Mouse (Mus musculus) neural tube, embryonic 13.5 days (tissue): ENCODE measurements around the gene Myl9. TPM values are rescaled to one million over a fixed set of nuclear protein-coding genes. Genes with fewer than 3 reads are reported as not detected.

ENCODE experiments used
- ATAC-seq: fragments of 200-750 bp; cut with Nextera tagmentation; 2 replicates; pipeline ENCODE4 v1.8.0; 2017; ENCODE audit warnings: low read depth, mild to moderate bottlenecking, moderate TSS enrichment, moderate library complexity
- H3K27ac ChIP-seq: fragments of 300-500 bp; sonication (generic); replicated peaks from 2 replicates; pipeline ENCODE4 v1.5.1; 2015; ENCODE audit warnings: moderate library complexity, mild to moderate bottlenecking, inconsistent platforms
- H3K27me3 ChIP-seq: fragments of 300-500 bp; sonication (generic); 2 replicates; pipeline ENCODE4 v1.6.1; 2015; ENCODE audit warnings: mild to moderate bottlenecking, inconsistent platforms
- H3K36me3 ChIP-seq: fragments of 300-500 bp; sonication (generic); 2 replicates; pipeline ENCODE4 v1.6.1; 2015; ENCODE audit warnings: mild to moderate bottlenecking, inconsistent platforms
- H3K4me1 ChIP-seq: fragments of 300-500 bp; sonication (generic); replicated peaks from 2 replicates; pipeline ENCODE4 v1.6.1; 2015; ENCODE audit warnings: inconsistent platforms
- H3K4me2 ChIP-seq: fragments of 300-500 bp; sonication (generic); 2 replicates; pipeline ENCODE4 v1.6.1; 2015; ENCODE audit warnings: inconsistent platforms, mild to moderate bottlenecking, moderate library complexity
- H3K4me3 ChIP-seq: fragments of 300-500 bp; sonication (generic); 2 replicates; pipeline ENCODE4 v1.5.1; 2015; ENCODE audit warnings: mild to moderate bottlenecking, inconsistent platforms
- H3K9ac ChIP-seq: fragments of 300-500 bp; sonication (generic); 2 replicates; pipeline ENCODE4 v1.6.1; 2015; ENCODE audit warnings: moderate library complexity, mild to moderate bottlenecking, inconsistent platforms
- H3K9me3 ChIP-seq: fragments of 300-500 bp; sonication (generic); 2 replicates; pipeline ENCODE4 v1.6.1; 2016; ENCODE audit warnings: inconsistent platforms
- WGBS: fragments of 180-500 bp; shearing (Covaris S2); methylation state at CpG from one replicate; pipeline ENCODE4 v1.1.7; 2015; 5-methylcytosine and 5-hydroxymethylcytosine counted together
- polyA plus RNA-seq: library from polyadenylated mRNA; unstranded; fragments of >200 nt; fragmentation: Nextera tagmentation; extraction: Ambion mirVana; gene quantifications from 2 replicates; pipeline ENCODE4 v1.2.1, GENCODE M21; 2015

The Myl9 gene
- polyA plus RNA-seq, 1 experiment from 2014 or later: 56.0 TPM

DNA sequence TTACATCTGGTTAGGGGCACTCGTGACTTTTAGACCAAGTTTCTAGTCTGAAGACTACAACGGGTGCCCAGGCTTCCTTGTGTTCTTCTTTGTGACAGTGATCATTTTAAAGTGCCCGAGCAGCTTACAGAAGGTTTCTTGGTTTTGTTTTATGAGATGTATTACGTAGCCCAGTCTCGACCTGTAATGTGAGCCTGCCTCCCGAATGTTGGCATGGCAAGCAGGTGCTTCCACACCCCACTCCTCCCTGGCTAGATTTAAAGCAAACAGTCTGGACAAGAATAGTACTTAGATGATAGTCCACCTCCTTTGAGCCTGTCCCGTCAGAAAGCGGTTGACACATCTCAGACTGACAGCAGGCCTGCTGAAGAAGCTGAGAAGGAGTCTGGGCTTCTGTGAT, 9.6 kb upstream of the Myl9 start:
- no peak for ATAC-seq
- Histone ChIP-seq H3K27ac (no peak overlapping the region), H3K27me3 (no peaks in the 10 kb centered on the region), H3K9me3 (no peaks in the 10 kb centered on the region), H3K9ac (no peak overlapping the region), H3K4me1 (peaks cover 12% of the 10 kb centered on the region), H3K36me3 (peaks cover 45% of the 10 kb centered on the region), H3K4me2 (no peak overlapping the region), H3K4me3 (no peak overlapping the region)
- WGBS: 88% methylated on average over 8 of the region's 8 CpGs

DNA sequence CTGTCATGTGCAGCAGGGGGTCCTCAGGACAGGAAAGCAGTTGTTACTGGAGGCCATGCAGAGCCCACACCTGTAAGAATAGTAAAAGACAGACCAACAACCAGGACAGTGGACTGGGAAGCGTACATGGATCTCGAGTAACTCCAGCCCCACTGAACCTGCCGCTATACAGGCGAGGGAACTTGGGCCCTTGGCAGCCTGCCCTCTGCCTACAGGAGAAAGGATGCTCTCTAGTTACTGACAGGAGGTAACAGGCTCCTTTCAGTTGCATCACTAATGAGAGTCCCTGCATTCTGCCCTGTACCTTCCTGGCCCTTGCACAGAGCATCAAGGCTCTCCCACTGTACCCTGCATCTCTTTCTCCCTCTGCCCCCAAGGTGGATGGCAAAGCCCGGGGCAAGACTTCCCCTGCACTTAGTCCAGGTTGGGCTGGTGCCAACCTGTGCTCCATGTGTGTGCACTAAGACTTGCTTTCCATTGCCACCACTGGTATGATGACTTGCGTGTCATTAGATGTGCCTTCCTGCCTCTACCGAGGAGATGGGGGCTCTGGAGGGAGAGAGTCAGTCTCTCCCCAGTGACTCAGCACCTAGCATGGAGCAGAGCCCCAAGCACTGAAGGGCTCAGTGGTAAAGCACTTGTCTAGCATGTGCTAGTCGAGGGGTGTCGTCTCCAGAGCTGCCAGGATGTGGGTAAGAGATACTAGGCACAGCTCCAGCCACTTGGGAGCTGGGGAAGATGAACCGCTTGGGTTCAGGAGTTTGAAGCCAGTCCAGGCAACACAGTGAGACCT, 8.8 kb upstream of the Myl9 start:
- Histone ChIP-seq H3K9me3 (no peaks in the 10 kb centered on the region), H3K4me3 (no peak overlapping the region), H3K27me3 (no peaks in the 10 kb centered on the region), H3K9ac (0 out of 2 replicates have a peak overlapping the region, but pooled peaks have one; percentile 8), H3K4me2 (no peak overlapping the region), H3K27ac (peak overlapping the region; percentile 59; the same call in 1 of the 2 replicates), H3K36me3 (peaks cover 36% of the 10 kb centered on the region), H3K4me1 (peaks cover 12% of the 10 kb centered on the region)
- ATAC-seq: no peak
- 81% methylated on average over 10 of the region's 10 CpGs for WGBS

DNA sequence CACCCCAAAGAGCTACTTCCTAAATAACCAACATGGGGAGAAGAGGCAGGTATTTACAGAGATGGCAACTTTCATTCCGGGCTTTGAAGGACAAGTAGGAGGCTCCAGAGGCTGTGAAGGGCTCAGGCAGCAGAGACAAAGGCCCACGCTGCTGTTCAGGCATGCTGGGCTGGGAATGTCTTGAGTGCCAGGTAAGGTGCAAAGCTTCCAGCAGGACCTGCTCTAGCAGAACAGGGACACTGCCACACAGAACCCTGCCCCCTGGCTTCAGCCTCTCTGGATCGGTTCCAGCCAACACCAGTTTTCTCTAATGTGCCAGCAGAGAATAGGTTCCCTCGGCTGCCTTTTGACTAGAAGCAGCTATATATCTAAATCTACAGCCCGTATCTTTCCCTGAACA, 8.1 kb upstream of the Myl9 start:
- H3K4me3 ChIP-seq: no peak overlapping the region
- peak overlapping the region; percentile 59 for H3K27ac ChIP-seq
- no peaks in the 10 kb centered on the region for H3K9me3 ChIP-seq
- no peak for ATAC-seq
- H3K4me2 ChIP-seq: no peak overlapping the region
- H3K9ac ChIP-seq: 0 out of 2 replicates have a peak overlapping the region, but pooled peaks have one; percentile 8
- 58% methylated on average over 5 of the region's 5 CpGs for WGBS
- H3K4me1 ChIP-seq: peaks cover 10% of the 10 kb centered on the region
- no peaks in the 10 kb centered on the region for H3K27me3 ChIP-seq
- peaks cover 30% of the 10 kb centered on the region for H3K36me3 ChIP-seq

GRCm38 (mm10) chr2:156769274-156769673, 5.9 kb upstream of the Myl9 start:
- peaks cover 8% of the 10 kb centered on the region for H3K36me3 ChIP-seq
- no peaks in the 10 kb centered on the region for H3K27me3 ChIP-seq
- 83% methylated on average over 12 of the region's 12 CpGs for WGBS
- H3K4me3 ChIP-seq: no peak overlapping the region
- no peak for ATAC-seq
- H3K4me1 ChIP-seq: peaks cover 6% of the 10 kb centered on the region
- H3K9me3 ChIP-seq: no peaks in the 10 kb centered on the region
- H3K9ac ChIP-seq: no peak overlapping the region
- no peak overlapping the region for H3K27ac ChIP-seq
- H3K4me2 ChIP-seq: no peak overlapping the region

GRCm38 (mm10) chr2:156773470-156773869, 1.8 kb upstream of the Myl9 start:
- Histone ChIP-seq H3K27me3 (peaks cover 12% of the 10 kb centered on the region), H3K36me3 (no peaks in the 10 kb centered on the region), H3K9ac (no peak overlapping the region), H3K4me1 (peaks cover 35% of the 10 kb centered on the region), H3K4me3 (no peak overlapping the region), H3K4me2 (no peak overlapping the region), H3K27ac (no peak overlapping the region), H3K9me3 (no peaks in the 10 kb centered on the region)
- ATAC-seq: no peak

GRCm38 (mm10) chr2:156774035-156774737, 1.0 kb upstream of the Myl9 start:
- Histone ChIP-seq H3K9ac (peak overlapping the region; percentile 70), H3K27me3 (peaks cover 12% of the 10 kb centered on the region), H3K36me3 (no peaks in the 10 kb centered on the region), H3K4me3 (peak overlapping the region; percentile 35; the same call in 1 of the 2 replicates), H3K4me2 (peak overlapping the region; percentile 66), H3K9me3 (no peaks in the 10 kb centered on the region), H3K27ac (peak overlapping the region; percentile 74), H3K4me1 (peaks cover 37% of the 10 kb centered on the region)
- 71% methylated on average over 13 of the region's 13 CpGs for WGBS
- ATAC-seq: no peak

- H3K27ac ChIP-seq: peak overlapping the region; percentile 74; the same call in 1 of the 2 replicates
- no peaks in the 10 kb centered on the region for H3K9me3 ChIP-seq
- no peak; the same call in 1 of the 2 replicates for ATAC-seq
- no peaks in the 10 kb centered on the region for H3K36me3 ChIP-seq
- H3K4me2 ChIP-seq: peak overlapping the region; percentile 66
- WGBS: 32% methylated on average over 17 of the region's 17 CpGs
- peaks cover 12% of the 10 kb centered on the region for H3K27me3 ChIP-seq
- H3K4me3 ChIP-seq: peak overlapping the region; percentile 35
- peaks cover 45% of the 10 kb centered on the region for H3K4me1 ChIP-seq
- H3K9ac ChIP-seq: peak overlapping the region; percentile 70
Measured at GRCm38 (mm10) chr2:156775455-156776435, 525 bp downstream of the Myl9 start.

GRCm38 (mm10) chr2:156776907-156777306, 1.7 kb downstream of the Myl9 start:
- no peaks in the 10 kb centered on the region for H3K9me3 ChIP-seq
- no peaks in the 10 kb centered on the region for H3K36me3 ChIP-seq
- H3K27ac ChIP-seq: no peak overlapping the region
- peaks cover 47% of the 10 kb centered on the region for H3K4me1 ChIP-seq
- H3K27me3 ChIP-seq: peaks cover 12% of the 10 kb centered on the region
- H3K4me3 ChIP-seq: no peak overlapping the region
- 94% methylated on average over 2 of the region's 2 CpGs for WGBS
- no peak overlapping the region for H3K9ac ChIP-seq
- H3K4me2 ChIP-seq: no peak overlapping the region
- ATAC-seq: no peak

GRCm38 (mm10) chr2:156777326-156778004, 2.2 kb downstream of the Myl9 start:
- Histone ChIP-seq H3K9me3 (no peaks in the 10 kb centered on the region), H3K4me1 (peaks cover 47% of the 10 kb centered on the region), H3K4me3 (no peak overlapping the region), H3K27ac (no peak overlapping the region), H3K9ac (no peak overlapping the region), H3K4me2 (no peak overlapping the region), H3K27me3 (peaks cover 12% of the 10 kb centered on the region), H3K36me3 (no peaks in the 10 kb centered on the region)
- WGBS: 57% methylated on average over 7 of the region's 7 CpGs
- no peak for ATAC-seq

- no peak overlapping the region for H3K27ac ChIP-seq
- H3K4me2 ChIP-seq: no peak overlapping the region
- no peak overlapping the region for H3K9ac ChIP-seq
- WGBS: 90% methylated on average over 8 of the region's 8 CpGs
- ATAC-seq: no peak
- no peak overlapping the region for H3K4me3 ChIP-seq
- no peaks in the 10 kb centered on the region for H3K36me3 ChIP-seq
- peaks cover 12% of the 10 kb centered on the region for H3K27me3 ChIP-seq
- no peaks in the 10 kb centered on the region for H3K9me3 ChIP-seq
- peaks cover 47% of the 10 kb centered on the region for H3K4me1 ChIP-seq
Measured at GRCm38 (mm10) chr2:156778571-156778970, 3.4 kb downstream of the Myl9 start.

- Histone ChIP-seq H3K4me2 (no peak overlapping the region), H3K4me1 (peaks cover 46% of the 10 kb centered on the region), H3K9me3 (no peaks in the 10 kb centered on the region), H3K27ac (no peak overlapping the region), H3K27me3 (peaks cover 12% of the 10 kb centered on the region), H3K9ac (no peak overlapping the region), H3K4me3 (no peak overlapping the region), H3K36me3 (no peaks in the 10 kb centered on the region)
- 93% methylated on average over 5 of the region's 5 CpGs for WGBS
- no peak for ATAC-seq
Measured at GRCm38 (mm10) chr2:156779036-156779435, 3.8 kb downstream of the Myl9 start.
